Mouse (Mus musculus): Measurements from ENCODE around the gene Slc11a1.
"Not testable (repeated sequence)": the region's sequence is repeated elsewhere in the genome, so short reads cannot be mapped to it uniquely, and the experiment has no call there.

The Slc11a1 gene

GRCm38 (mm10) chr1:74387386-74387988, 12.5 kb downstream of the Slc11a1 start:
- no peak for DNase-seq (ENCODE audit: low spot score)

DNA sequence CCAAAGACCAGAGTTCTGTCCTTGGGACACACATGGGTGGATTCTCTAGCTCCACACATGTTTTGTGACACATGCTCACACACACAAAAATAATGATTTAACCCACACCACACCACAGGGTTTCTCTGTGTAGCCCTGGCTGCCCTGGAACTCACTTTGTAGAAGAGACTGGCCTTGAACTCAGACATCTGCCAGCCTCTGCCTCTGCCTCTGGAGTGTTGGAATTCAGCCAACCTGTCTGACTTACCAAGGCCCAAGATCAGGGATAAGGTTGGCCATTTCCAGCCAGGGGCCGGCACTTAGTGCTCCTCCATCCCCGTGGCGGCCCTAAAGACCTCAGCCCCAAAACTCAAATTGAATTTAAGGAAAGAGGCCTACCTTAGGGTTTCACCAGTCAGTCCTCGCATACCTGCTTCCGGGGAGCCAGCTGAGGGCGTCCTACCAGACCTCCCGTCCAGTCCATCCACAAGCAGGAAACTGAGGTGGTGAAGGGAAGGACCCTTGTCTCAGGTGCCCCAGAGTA, 13.5 kb downstream of the Slc11a1 start:
- no peak for DNase-seq (ENCODE audit: low spot score)

GRCm38 (mm10) chr1:74389831-74390286, 14.9 kb downstream of the Slc11a1 start:
- DNase-seq (ENCODE audit: low spot score): peak; percentile 57

GRCm38 (mm10) chr1:74390287-74390906, 15.4 kb downstream of the Slc11a1 start:
- peak; percentile 79 for DNase-seq (ENCODE audit: low spot score)

DNA sequence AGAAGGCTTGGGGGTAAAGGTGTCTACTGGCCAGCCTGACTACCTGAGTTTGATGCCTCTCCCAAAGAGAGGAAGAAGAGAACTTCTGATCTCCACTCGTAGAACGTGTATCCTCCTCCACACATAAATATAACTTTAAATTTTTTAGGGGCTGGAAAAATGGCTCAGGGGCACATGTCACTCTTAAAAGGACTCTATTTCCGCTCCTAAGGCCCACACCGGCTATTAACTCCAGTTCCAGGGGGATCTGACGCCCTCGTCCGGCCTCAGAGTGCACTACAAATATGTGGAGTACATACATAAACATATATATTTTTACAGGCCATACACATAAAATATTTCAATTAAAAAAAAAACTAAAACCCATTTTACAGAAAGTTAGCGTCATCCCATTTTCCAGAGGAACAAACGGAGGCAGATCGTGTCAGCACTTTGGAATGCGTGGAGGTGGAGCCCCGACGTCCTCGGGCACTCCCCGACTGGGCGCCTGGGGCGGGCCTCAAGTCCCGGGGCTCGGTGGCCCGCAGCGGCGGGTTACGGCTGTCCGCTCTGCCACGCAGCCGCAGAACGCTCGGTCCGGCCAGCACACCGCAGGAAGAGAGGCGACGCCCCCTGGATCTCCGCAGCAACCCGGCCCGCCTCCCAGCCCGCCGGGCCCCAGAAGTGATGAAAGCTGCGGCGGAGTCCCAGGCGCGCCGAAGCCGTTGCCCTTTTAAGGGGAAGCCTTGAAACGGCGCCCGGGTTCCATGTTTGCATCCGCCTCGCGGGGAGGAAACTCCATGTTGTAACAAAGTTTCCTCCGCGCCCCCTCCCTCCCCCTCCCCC, 16.1 kb downstream of the Slc11a1 start, which contains the start of gene Ctdsp1:
Gene Ctdsp1, plus strand, starts transcription at position 586 of the 825 bp plus-strand sequence.
- DNase-seq (ENCODE audit: low spot score): peak; percentile 98

GRCm38 (mm10) chr1:74391844-74392441, 16.9 kb downstream of the Slc11a1 start:
- DNase-seq (ENCODE audit: low spot score): peak; percentile 66

- peak; percentile 53 for DNase-seq (ENCODE audit: low spot score)
These were observed 17.5 kb downstream of the Slc11a1 start for GRCm38 (mm10) chr1:74392446-74392994.

- DNase-seq (ENCODE audit: low spot score): no peak
These were observed 18.0 kb downstream of the Slc11a1 start for GRCm38 (mm10) chr1:74393010-74393409.

GRCm38 (mm10) chr1:74393697-74394096, 18.7 kb downstream of the Slc11a1 start:
- DNase-seq (ENCODE audit: low spot score): no peak

- no peak for DNase-seq (ENCODE audit: low spot score)
These were observed 19.3 kb downstream of the Slc11a1 start for GRCm38 (mm10) chr1:74394311-74394710.

GRCm38 (mm10) chr1:74394858-74395257, 19.9 kb downstream of the Slc11a1 start:
- no peak for DNase-seq (ENCODE audit: low spot score)

- DNase-seq (ENCODE audit: low spot score): no peak
These were observed 20.3 kb downstream of the Slc11a1 start for GRCm38 (mm10) chr1:74395290-74395689.

GRCm38 (mm10) chr1:74396456-74397222, 21.6 kb downstream of the Slc11a1 start:
- DNase-seq (ENCODE audit: low spot score): not testable (repeated sequence)

GRCm38 (mm10) chr1:74397268-74397918, 22.4 kb downstream of the Slc11a1 start:
- DNase-seq (ENCODE audit: low spot score): peak; percentile 99

DNA sequence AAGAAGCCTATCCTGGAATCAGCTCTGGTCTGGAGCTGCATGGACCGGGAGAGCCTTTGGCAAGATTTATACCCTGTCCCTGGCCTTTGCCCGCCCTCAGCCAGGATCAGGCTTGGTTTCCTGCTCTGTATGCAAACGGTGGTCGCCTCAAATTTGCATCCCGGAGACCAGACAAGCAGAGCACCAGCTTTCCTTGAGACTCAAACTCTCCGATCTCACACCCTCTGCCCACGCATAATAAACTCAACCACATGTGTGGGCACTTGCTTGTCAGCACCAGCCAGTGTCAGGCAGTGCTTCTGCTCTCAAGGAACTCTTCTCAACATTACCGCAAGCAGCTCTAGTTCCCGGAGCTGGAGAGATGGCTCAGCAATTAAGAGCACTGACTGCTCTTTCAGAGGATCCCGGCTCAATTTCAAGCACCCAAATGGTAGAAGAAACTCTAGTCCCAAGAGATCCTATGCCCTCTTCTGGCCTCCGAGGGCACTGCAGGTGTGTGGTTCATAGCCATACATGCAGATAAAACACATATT, 23.0 kb downstream of the Slc11a1 start:
- peak; percentile 85 for DNase-seq (ENCODE audit: low spot score)

- DNase-seq (ENCODE audit: low spot score): no peak
These were observed 25.5 kb downstream of the Slc11a1 start for GRCm38 (mm10) chr1:74400531-74400930.

DNA sequence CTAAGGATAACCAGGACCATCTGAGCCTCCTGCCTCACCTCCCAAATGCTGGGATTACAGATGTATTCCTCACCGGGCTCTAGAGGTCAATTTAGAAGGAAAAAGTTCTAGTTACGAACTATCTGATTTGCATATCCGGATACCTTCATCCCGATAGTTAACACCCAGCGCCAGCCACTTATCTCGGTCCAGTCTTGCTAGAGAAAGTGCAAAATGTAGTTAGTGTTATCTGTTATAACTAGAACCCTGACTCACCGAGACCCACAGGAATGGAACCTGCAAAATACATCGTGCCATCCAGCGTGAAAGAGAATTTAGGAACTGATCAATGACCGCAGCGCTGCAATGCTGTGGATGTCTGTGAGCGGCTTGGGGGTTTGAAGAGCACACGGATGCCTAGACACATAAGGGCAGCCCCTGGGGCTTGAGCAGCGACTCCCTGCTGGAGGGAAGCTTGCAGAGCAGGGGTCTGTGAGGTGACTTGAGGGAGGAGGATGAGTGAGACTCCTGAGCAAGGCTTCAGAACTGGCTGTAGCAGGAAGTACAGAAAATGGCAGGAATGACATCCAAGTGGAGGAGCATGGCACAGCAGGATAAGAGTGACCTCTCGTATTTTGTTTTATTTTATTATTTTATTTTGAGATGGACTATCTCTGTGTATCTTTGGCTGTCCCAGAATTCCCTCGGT, 26.2 kb downstream of the Slc11a1 start:
- DNase-seq (ENCODE audit: low spot score): no peak

DNA sequence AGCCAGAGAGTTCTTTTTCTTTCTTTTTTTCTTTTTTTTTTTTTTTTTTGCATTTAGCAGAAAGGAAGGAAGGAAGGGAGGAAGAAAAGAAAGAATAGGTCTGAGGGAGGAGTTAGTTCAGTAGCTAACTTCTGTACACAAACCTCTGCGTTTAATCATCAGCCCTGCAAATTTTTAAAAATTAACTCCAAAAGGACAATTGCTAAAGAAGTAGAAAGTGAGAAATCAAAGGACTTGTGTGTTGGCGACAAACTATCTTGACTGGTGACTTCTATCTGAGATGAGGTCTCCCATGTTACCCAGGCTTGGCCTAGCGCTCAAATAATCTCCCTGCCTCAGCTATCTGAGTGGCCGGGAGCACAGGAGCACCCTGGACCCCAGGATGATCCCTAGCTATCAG, 29.2 kb downstream of the Slc11a1 start:
- DNase-seq (ENCODE audit: low spot score): no peak
